Mouse (Mus musculus): ENCODE measurements at regions not wholly inside any gene's neighbourhood (a gene's known extent, or its start where the extent isn't known, plus 50 kb on each side); places are given as distances from the start of the nearest gene placed in this dataset.

DNA sequence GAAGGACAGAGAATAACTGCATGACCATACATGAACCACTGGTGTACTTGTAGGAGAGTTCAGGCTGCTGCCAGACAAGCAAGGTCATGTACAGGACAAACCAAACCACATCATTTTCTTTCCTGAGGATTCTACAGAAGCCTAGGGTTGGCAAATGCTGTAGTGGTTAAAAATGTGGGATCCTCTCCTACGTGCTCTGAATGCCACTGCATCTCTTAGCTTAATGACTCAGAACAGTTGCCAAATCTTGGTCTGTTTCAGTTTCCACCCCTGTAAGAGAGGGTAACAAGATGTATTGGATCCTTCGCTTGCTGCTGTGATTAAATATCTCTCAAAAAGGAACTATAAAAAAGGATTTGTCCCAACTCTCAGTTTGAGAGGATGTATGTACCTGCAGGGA lies 938.1 kb downstream of the 4930444P10Rik start:
- no peak for DNase-seq (ENCODE audit: extremely low spot score, low read depth, low spot score)

GRCm38 (mm10) chr1:15153952-15154351 lies 939.2 kb downstream of the 4930444P10Rik start:
- no peak for DNase-seq (ENCODE audit: extremely low spot score, low read depth, low spot score)

- no peak for DNase-seq (ENCODE audit: extremely low spot score, low read depth, low spot score)
These were observed 949.1 kb downstream of the 4930444P10Rik start for GRCm38 (mm10) chr1:15143922-15144591.

GRCm38 (mm10) chr1:15118462-15118861 lies 974.7 kb downstream of the 4930444P10Rik start:
- DNase-seq (ENCODE audit: extremely low spot score, low read depth, low spot score): no peak

DNA sequence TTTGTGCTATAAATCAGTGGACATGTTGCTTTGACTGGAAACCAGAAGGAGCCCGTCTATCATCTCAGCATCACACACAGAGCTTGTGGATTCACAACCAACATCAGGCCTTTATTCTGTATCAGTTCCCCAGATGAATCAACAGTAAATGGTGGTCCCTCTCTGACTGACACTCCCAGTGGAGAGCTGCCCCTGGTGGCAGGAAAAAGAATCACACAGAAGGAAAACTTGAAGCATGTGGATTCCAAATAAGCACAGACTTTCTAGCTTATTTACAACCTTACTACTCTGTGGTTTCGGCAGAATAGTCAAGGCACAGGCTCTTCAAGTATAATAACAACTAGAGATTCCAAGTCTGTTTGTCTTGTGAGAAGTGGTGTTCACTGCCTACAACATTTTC lies 981.7 kb downstream of the 4930444P10Rik start:
- no peak for DNase-seq (ENCODE audit: extremely low spot score, low read depth, low spot score)

GRCm38 (mm10) chr1:15070331-15070730 lies 1022.8 kb downstream of the 4930444P10Rik start:
- no peak for DNase-seq (ENCODE audit: extremely low spot score, low read depth, low spot score)

DNA sequence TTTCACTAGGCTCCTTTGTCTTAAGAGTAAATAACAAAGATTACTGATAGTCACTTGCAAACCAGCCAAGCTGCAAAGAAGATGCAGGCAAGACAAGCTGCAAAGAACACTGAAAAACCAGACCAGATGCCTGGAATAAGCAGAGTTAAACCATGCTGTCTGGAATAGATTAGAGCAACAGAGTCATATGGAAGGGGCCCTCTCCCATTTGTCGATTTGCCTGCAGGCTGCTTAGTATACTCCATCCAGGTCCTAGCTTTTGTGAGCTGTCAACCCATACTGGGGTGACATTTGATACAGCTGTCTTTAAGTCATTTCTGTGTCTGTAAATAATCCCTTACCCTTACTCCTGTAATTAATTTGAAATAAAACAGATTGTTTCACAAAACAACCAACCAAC lies 1059.1 kb downstream of the 4930444P10Rik start:
- peak; percentile 37 for DNase-seq (ENCODE audit: extremely low spot score, low read depth, low spot score)

DNA sequence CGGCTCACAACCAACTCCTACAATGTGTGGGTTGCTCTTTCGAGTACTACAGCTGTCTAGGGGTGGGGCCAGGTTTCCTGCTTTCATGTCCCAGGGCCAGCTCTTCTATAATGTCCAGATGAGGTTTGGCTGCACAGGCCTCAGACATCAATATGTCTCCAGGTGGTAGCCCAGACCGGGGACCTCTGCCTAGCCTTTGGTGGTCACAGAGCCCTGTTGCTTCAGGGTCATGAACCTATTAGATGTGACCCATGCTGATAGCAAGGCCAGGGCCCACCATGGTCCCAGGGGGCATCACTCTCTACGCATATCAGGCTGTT lies 1074.7 kb downstream of the 4930444P10Rik start:
- DNase-seq (ENCODE audit: extremely low spot score, low read depth, low spot score): no peak

DNA sequence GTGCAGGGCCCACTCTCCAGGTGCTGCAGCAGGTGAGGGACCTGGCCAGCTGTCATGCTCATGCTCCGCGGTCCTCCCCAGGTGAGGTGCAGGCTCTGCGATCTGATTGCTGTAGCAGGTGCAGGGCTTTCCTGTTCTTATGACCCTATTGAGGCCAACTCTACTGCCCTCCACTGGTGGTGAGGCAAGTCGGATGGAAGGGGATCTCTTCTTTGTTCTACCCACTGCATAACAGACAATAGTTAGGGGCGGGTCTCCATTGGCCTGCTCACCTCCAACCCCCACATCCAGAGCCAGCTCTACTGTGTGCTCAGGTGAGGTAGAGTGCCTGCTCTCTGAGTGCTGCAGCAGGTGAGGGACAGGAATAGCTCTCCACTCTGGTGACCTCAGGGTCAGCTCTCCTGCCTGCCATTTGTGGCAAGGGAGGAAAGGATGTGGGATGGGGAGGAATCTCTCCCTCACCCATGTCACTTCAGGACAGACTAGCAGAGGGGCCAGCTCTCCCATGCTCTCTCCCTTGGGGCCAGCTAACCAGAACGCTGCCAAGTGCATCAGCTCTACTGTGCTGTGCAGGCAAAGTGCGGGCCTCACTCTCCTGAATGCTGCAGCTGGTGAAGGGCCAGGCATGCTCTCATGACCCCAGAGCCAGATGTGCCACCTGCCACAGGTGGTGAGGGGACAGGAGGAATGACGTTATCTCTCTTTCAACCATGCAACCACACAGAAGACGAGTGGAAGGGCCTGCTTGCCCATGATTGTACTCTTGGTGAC lies 1075.3 kb downstream of the 4930444P10Rik start:
- no peak for DNase-seq (ENCODE audit: extremely low spot score, low read depth, low spot score)

- DNase-seq (ENCODE audit: extremely low spot score, low read depth, low spot score): peak; percentile 37
These were observed 1085.3 kb downstream of the 4930444P10Rik start for GRCm38 (mm10) chr1:15007663-15008344.

DNA sequence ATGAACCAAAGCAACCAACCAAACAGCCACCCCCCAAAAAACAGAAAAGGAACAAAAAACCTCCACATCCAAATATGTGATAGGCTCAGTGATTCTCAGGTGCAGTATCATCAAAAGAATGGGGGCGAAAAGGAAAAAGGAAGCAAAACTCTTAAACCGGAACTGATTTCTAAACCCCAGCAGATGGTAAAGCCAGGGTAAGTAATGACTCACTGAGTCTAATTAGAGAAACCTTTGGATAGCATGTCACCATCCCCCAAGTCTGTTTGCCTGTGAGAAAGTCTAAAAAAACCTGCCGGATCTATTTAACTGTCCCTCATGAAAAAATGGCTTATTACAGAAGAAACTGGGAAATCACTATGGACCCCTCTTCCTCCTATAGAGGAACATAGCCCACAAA lies 1097.8 kb downstream of the 4930444P10Rik start:
- no peak for DNase-seq (ENCODE audit: extremely low spot score, low read depth, low spot score)

- DNase-seq (ENCODE audit: extremely low spot score, low read depth, low spot score): no peak
These were observed 1112.9 kb downstream of the 4930444P10Rik start for GRCm38 (mm10) chr1:14980093-14980711.
